Mouse (Mus musculus) mouse embryonic stem cell (cell line): ENCODE measurements at regions not wholly inside any gene's neighbourhood (a gene's known extent, or its start where the extent isn't known, plus 50 kb on each side); places are given as distances from the start of the nearest gene placed in this dataset.

Source experiments
- in situ Hi-C, 2 experiments: fragments of 300-500 bp; cut with MboI; formaldehyde crosslinking; loops; 1 replicate in 1 of 2; 3 replicates in 1 of 2; pipeline ENCODE4 v1.14.3; 2019 to 2020; ENCODE audit warnings: low sequenced_read_pairs in 2 of 2, low pct_unique_long_range_greater_than_20kb in 1 of 2, mixed read lengths in 1 of 2; ENCODE audit not compliant: unreplicated experiment in 1 of 2

GRCm38 (mm10) chr3:128192046-128192800, 296.1 kb upstream of the Fam241a start:
- in situ Hi-C loops = no loop called here

DNA sequence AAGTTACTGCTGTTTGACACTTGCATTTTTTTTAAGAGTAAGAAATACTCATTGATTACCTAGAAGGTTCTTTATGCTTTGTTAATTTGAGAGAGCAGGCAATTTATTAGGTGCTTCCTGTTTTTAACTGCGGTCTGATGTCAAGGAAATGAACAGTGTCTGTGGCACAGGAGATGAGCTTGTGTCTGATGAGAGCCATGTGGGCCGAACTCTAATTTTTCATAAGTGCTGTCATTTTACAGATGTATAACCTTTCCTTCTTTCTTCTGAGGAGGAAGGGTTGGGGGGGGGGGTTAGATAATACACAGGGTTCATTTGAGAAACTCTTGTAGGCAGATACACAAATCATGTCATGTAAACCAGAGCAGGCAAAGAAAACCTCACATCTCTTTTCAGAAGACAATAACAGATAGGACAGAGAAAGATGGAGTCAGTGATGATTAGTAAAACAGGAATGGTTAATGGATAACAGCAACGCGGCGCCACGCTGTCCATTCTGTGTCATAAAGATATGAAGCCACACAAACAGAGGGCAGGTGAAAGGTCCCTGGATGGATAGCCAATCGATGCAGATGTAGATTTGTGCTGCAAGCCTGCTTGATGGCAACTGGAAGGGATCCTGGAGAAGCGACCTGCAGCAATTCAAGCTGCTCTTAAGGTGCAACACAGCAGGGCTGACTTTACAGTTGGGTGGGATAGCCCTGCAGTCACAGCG, 291.4 kb upstream of the Fam241a start:
- in situ Hi-C loops = no loop called here

DNA sequence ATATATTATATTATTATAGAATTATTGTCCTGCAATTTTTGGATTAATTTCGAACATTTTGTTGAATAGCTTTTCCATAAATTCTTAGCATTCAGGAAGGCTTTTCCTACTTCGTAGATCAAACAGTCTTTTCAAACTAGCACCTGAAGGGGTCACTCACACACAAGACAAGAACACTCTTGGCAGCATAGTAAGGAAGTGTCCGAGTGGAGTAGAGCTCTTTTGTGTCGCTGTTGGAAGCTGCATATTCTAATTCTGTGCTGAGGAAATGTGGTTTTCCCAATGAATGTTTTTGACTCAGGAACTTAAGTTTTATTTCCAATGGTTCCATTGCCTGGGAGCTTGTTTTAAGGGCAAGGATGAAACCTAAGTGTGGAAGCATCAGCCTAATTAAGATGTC, 290.2 kb upstream of the Fam241a start:
- in situ Hi-C loops = no loop called here

DNA sequence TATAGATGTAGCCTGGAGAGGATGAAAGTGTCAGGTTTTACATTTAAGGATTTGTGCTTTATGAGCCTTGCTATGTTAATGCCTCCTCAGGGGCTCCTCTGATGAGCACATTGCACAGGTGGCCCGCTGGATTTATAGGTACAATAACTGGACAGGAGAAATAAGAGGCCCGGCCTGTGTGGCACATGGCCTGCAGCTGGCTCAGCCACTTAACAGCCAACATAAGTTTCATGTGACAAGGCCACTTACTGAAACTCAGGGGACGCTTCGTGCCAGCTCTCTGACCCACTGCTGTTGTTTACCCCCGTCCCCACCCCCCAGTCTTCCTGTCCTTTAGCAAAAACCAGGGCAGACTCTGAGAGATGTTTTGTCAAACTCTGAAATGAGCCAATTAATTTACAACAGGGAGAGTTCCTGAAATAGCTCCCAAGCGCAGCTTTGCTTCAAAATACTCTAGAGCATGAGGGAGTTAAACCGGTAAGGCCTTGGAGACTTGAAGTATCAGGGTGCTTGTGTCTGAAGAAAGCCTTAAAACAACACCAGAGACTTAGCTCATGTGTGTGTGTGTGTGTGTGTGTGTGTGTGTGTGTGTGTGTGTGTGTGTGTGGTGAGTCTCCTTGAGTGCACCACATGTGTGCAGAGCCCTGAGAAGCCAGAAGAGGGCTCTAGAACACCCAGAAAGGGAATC, 285.2 kb upstream of the Fam241a start:
- in situ Hi-C loops = no loop called here

DNA sequence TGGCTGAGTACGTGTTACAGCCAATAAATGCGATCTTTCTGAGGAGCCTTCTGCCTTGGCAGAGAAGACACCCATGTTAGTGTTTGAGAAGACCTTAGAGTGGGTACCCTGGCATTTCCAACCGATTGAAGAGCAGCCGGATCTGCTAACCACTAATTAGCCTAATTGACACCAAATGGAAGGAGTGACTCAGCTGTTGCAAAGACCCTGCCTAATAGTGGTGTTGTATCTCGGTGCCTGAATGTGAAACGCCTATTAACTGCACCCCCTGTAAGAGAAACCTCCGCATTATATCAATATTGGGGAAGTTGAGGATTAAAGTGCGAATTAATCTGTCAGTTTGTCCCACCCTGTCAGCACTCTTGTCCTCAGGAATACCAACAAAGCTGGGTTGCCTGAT, 253.1 kb upstream of the Fam241a start:
- in situ Hi-C loops = no loop called here

DNA sequence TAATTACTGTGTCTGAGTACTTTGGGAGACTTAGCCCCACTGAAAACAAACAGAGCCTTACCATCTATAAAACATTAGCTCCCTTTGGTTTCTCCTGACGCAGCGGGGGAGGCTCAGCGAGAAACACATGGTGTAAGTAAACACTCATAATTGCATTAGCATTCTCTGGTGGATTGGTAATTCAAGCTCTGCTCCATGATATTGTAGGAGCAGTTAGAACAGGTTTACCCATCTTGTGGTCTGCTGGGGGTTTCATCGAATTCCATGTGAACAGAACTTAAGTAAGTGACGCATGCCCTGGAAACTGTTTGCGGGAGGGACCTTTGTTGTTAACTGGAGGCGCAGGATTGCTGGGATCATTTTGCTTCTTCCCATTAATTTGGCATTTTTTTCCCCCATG, 249.2 kb upstream of the Fam241a start:
- in situ Hi-C loops = no loop called here

DNA sequence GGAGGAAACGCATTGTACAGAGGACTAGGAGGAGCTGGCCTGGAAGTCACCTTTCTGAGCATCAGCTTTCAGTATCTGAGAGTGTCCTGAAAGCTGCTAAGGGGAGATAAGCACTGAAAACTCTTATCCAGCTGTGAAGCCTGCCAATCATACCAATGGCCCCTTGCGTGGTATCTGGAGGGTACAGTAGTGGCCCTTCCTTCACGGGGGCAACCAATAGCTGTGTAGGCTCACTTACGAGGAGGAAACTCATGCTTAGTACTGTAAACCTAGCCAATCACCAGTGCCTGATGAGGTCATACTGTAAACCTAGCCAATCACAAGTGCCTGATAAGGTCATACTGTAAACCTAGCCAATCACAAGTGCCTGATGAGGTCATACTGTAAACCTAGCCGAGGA, 231.7 kb upstream of the Fam241a start:
- in situ Hi-C loops = no loop called here

DNA sequence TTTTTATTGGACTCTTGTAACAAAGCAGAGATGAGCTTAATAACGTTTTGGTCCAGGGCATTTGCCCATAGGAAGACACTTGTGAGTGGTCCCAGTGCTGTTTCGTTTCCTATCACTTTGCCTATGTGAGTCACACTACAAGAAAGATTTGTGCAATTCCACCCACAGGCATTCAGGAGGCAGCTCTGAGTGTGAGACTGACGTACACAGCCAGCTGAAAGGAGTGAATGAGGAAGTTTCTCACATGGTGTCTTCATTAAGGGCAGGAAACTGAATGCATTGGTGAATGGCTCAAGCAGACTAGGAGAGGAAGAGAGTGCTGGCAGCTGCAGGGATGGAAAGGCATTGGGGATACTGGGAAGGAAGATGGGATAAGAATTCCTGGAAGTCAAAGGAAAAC, 230.5 kb upstream of the Fam241a start:
- in situ Hi-C loops = no loop called here

GRCm38 (mm10) chr3:128122111-128122510, 226.0 kb upstream of the Fam241a start:
- in situ Hi-C loops = no loop called here

DNA sequence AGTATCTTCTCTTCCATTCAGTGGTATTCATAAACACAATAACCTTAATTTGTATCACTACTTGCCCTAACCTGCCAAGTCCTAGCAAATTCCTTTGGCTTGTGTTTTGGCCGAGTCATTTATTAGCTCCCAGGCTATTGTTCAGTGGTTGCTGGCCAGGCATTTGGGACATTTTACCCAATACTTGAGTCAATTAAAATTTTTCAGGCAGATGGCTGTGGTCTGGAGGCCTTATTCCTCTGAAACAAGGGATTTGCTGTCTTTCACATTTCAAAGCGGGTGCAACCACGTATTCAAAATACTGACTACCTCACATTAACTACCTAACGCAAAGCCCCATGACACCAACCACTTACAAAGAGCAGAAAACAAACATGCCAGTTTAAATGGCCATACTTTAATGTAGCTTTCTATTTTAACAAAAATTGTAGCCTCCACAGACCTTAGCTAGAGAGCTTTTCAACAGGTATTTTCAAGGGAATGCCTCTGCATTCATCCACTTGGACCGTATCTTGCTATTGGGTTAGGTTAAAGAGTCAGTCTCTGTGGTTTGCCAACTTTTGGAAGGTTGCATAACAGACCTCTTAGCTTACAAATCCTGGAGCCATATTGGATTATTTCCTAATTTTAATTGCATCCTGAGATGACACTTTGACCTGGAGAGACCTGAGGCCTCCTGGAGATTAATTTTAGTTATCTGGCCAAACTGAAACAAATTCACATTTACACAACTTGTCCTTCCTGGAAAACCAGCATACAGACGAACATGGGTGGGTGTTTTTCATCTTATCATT, 224.7 kb upstream of the Fam241a start:
- in situ Hi-C loops = no loop called here

- in situ Hi-C loops = no loop called here
These were observed 217.1 kb upstream of the Fam241a start for GRCm38 (mm10) chr3:128113209-128113608.

DNA sequence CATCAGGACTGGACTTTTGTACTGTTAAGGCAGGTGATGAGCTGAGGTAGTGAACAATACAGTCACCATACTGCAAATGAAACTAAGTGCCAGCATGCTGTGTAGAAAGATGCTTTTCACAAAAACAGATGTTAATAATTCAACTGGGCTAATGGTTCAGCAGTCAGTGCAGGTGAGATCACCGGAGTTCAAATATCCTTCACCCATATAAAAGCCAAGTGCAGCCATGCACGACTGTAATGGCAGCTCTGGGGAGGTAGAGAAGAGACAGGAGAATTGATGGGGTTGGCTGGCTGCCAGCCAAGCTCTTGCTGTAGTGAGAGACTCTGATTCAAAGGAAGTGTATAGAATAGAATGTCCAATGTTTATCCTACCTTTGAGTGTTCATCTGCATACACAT, 214.3 kb upstream of the Fam241a start:
- in situ Hi-C loops = no loop called here

DNA sequence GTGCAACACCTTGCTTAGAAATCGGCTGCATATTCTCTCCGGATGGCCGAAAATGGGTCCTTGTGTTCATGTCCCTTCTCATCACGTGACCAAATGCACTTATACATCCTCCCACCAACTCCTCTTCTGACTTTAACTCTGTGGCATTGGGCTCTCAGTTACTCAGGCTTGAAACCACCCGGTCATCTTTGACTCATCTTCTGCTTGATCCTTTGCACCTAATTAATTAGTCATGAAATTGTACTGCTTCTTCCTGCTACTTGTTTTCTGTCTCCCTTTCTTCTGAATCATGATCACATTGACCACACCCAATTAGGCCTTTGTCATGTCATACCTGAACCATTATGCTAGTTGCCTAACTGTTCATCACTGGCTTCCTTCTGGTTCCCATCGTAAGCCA, 208.4 kb upstream of the Fam241a start:
- in situ Hi-C loops = no loop called here

- in situ Hi-C loops = no loop called here
These were observed 196.9 kb upstream of the Fam241a start for GRCm38 (mm10) chr3:128093046-128093445.

DNA sequence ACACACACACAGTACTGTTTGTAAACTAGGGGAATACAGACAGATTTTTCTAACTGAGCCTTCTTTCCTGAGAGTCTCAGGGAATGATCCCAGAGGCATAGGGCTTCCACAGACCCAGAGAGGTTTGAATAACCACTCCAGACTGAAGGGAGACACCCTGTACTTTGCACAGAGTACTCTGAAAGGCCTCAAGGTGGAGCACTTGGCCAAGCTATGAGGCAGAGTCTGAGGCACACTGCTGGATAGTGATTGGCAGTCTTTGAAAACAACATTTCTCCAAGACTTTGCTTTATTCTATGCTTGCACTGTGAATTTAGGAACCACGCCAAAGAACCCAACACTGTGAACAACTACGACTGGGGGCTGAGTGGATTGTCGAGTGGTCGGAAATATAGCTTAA, 192.1 kb upstream of the Fam241a start:
- in situ Hi-C loops = loop anchor here in 1 of 2 experiments (10.0 kb wide), 1 partner anchor 247 kb away; no protein-coding TSS in a partner anchor

DNA sequence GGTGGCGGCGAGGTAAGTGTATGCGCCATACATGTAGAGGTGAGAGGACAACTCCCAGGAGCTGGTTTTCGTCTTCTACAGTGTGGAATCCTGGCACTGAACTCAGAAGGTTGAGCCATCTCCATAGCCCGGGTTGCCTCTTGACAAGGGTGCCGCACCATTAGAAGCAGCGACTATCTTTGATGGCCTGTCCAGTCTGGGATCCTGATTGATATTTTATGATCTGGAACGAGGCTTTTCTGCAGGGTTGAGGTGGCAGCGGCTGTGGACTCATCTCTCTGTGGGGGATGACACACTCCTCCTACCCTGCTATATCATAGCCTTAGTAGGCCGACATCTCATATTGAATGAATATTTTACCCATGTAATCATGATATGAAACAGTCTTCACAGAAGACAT, 191.0 kb upstream of the Fam241a start:
- in situ Hi-C loops = loop anchor here in 1 of 2 experiments (10.0 kb wide), 1 partner anchor 248 kb away; no protein-coding TSS in a partner anchor

DNA sequence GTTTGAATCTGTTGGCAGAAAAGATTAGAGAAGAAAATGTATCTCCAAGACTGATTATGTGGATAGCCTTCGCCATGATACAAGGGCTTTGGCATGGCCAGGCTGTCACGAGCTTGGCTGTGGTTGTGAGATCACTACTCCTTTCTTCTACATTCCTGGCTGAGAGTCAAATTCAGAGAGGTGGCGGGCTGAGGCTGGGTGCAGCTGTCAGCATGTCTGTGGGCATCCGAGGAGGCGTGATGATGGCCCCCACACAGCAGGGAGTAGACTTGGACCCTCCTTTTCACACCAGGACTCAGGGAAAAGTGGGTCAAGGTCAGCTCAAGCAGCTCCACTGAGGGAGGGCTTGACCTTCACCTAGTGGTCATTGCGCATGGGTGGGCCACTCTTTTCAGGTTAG, 186.3 kb upstream of the Fam241a start:
- in situ Hi-C loops = loop anchor here in 1 of 2 experiments (10.0 kb wide), 1 partner anchor 252 kb away; no protein-coding TSS in a partner anchor

DNA sequence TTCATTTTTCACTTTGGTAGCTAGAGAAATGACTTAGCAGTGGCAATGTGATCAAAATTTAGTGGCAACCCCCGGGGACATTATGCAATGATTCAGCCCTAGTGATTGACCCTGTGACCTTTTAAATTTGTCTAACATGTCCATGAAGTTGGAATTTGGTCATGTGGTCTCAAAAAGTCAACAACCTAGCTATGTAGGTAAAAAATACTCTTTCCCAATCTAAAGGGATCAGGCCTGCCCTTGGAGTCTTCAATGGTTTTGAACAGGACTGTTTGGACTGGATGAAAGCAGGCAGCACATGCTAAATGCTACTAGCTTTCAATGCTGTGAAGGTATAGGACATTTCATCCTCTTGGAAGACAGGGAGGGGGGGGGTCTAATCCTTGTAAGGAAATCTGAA, 185.3 kb upstream of the Fam241a start:
- in situ Hi-C loops = loop anchor here in 1 of 2 experiments (10.0 kb wide), 1 partner anchor 253 kb away; no protein-coding TSS in a partner anchor

- in situ Hi-C loops = no loop called here
These were observed 171.7 kb upstream of the Fam241a start for GRCm38 (mm10) chr3:128067861-128068260.
